Mouse (Mus musculus): Measurements from ENCODE around the gene Sox14.

The Sox14 gene

GRCm38 (mm10) chr9:99848327-99848726 is 27.6 kb downstream of the Sox14 start:
- DNase-seq (ENCODE audit: low spot score), result no peak

- DNase-seq (ENCODE audit: low spot score), result peak; percentile 2
Observed at GRCm38 (mm10) chr9:99846820-99847219, 29.1 kb downstream of the Sox14 start.

GRCm38 (mm10) chr9:99839367-99839766 is 36.6 kb downstream of the Sox14 start:
- no peak for DNase-seq (ENCODE audit: low spot score)

GRCm38 (mm10) chr9:99838877-99839276 is 37.1 kb downstream of the Sox14 start:
- no peak for DNase-seq (ENCODE audit: low spot score)

GRCm38 (mm10) chr9:99836707-99837106 is 39.3 kb downstream of the Sox14 start:
- no peak for DNase-seq (ENCODE audit: low spot score)

GRCm38 (mm10) chr9:99835624-99836430 is 40.1 kb downstream of the Sox14 start:
- no peak for DNase-seq (ENCODE audit: low spot score)
